Comparison of ENCODE assay signal across 8 mouse cellular contexts in genomic region chr15:102074070-102074731, GRCm38 (mm10). TPM values are rescaled to one million over a fixed set of nuclear protein-coding genes. Genes with fewer than 3 reads are reported as not detected.
DNase-seq lines count a peak whose midpoint lies in the region; ATAC-seq lines count a peak whose summit lies in the region.

No protein-coding gene starts in this region.

- peak overlapping the region; percentile 88 for H3K4me2 ChIP-seq in forebrain, embryonic 15.5 days (replicated peaks)
- peak overlapping the region; percentile 82 for H3K4me2 ChIP-seq in lung, embryonic 16.5 days (ENCODE audit: low read depth, low read length)

- peak; percentile 82 for DNase-seq in MN1 (ENCODE audit: low spot score)
- peak; percentile 61 to 69 for DNase-seq in cerebellum, adult 18-20 months
- DNase-seq in heart, postnatal 4 days: peak; percentile 73
- peak; percentile 72 to 80 for DNase-seq in layer of hippocampus, postnatal 10 days (ENCODE audit: low spot score in 2 of 2)
- DNase-seq in ovary, postnatal 10 days (ENCODE audit: low spot score): peak; percentile 38
- DNase-seq in thymus, postnatal 25 days: peak; percentile 67

- peaks cover 27% of the 10 kb centered on the region for H3K4me1 ChIP-seq in forebrain, embryonic 15.5 days
- peaks cover 18% of the 10 kb centered on the region for H3K4me1 ChIP-seq in lung, embryonic 16.5 days (replicated peaks; ENCODE audit: control insufficient read depth, insufficient read depth, low read length)

- H3K9me3 ChIP-seq in forebrain, embryonic 15.5 days: no peaks in the 10 kb centered on the region
- H3K9me3 ChIP-seq in lung, embryonic 16.5 days (ENCODE audit: control insufficient read depth, low read length): no peaks in the 10 kb centered on the region

- H3K4me3 ChIP-seq in forebrain, embryonic 15.5 days: peak overlapping the region; percentile 89
- H3K4me3 ChIP-seq in lung, embryonic 16.5 days (ENCODE audit: low read length): peak overlapping the region; percentile 100

- peak overlapping the region; percentile 98 for H3K9ac ChIP-seq in forebrain, embryonic 15.5 days (replicated peaks)
- peak overlapping the region; percentile 98 for H3K9ac ChIP-seq in lung, embryonic 16.5 days (ENCODE audit: low read length)

- WGBS in forebrain, embryonic 15.5 days: under 1% methylated on average over 53 of the region's 57 CpGs
- WGBS in lung, embryonic 16.5 days: under 1% methylated on average over 57 of the region's 57 CpGs

- no peaks in the 10 kb centered on the region for H3K36me3 ChIP-seq in forebrain, embryonic 15.5 days
- H3K36me3 ChIP-seq in lung, embryonic 16.5 days (ENCODE audit: control insufficient read depth, insufficient read depth, low read length): no peaks in the 10 kb centered on the region

- ATAC-seq in forebrain, embryonic 15.5 days (replicated peaks): peak; percentile 63
- peak; percentile 42 for ATAC-seq in lung, embryonic 16.5 days (ENCODE audit: low read depth)

- no peaks in the 10 kb centered on the region for H3K27me3 ChIP-seq in forebrain, embryonic 15.5 days
- no peaks in the 10 kb centered on the region for H3K27me3 ChIP-seq in lung, embryonic 16.5 days (ENCODE audit: control insufficient read depth, insufficient read depth, low read depth, low read length)

- H3K27ac ChIP-seq in forebrain, embryonic 15.5 days (replicated peaks): peak overlapping the region; percentile 92
- peak overlapping the region; percentile 97 for H3K27ac ChIP-seq in lung, embryonic 16.5 days (ENCODE audit: low read length)

RNA-seq across cellular contexts. Expression of gene Eif4b, which starts 0.6 kb away (rescaled TPM):
- polyA plus RNA-seq in forebrain, embryonic 15.5 days (2015; fragmentation: Nextera tagmentation; extraction: Ambion mirVana): 98.9 and 99.5 TPM in 2 replicates
- total RNA-seq in heart, postnatal 4 days (2021): 100 to 1,000 TPM; 142 to 145 TPM
- 100 to 1,000 TPM; 178 to 181 TPM for total RNA-seq in layer of hippocampus, postnatal 10 days (2021)
- 122 and 123 TPM in 2 replicates for polyA plus RNA-seq in lung, embryonic 16.5 days (2015; fragmentation: Nextera tagmentation; extraction: Ambion mirVana)

RNA-seq across cellular contexts. Expression of gene Tns2, which starts 26.0 kb away (rescaled TPM):
- 4.9 and 6.9 TPM in 2 replicates for polyA plus RNA-seq in forebrain, embryonic 15.5 days (2015; fragmentation: Nextera tagmentation; extraction: Ambion mirVana)
- 10 to 100 TPM; 65.8 to 70.3 TPM for total RNA-seq in heart, postnatal 4 days (2021)
- 10 to 100 TPM; 13.4 to 16.8 TPM for total RNA-seq in layer of hippocampus, postnatal 10 days (2021)
- polyA plus RNA-seq in lung, embryonic 16.5 days (2015; fragmentation: Nextera tagmentation; extraction: Ambion mirVana): 68.5 and 72.8 TPM in 2 replicates

RNA-seq across cellular contexts. Expression of gene Krt18, which starts 46.2 kb away (rescaled TPM):
- polyA plus RNA-seq in forebrain, embryonic 15.5 days (2015; fragmentation: Nextera tagmentation; extraction: Ambion mirVana): 3.5 and 7.6 TPM in 2 replicates
- total RNA-seq in heart, postnatal 4 days (2021): 10 to 100 TPM; 14.9 to 15.4 TPM
- 1 to 10 TPM in 1 of 2 experiments, under 1 TPM in 1; 0.85 to 1.6 TPM for total RNA-seq in layer of hippocampus, postnatal 10 days (2021)
- polyA plus RNA-seq in lung, embryonic 16.5 days (2015; fragmentation: Nextera tagmentation; extraction: Ambion mirVana): 263 and 293 TPM in 2 replicates

Comparison
In these comparisons a context has a peak if more than half of its experiments do, and no peak if none do; other contexts are left out.
1. Peak in every context shown above with its lines: DNase-seq, ATAC-seq, H3K4me3 ChIP-seq and H3K27ac ChIP-seq.
2. RNA of gene Krt18, which starts 46.2 kb away (total RNA-seq): 14.9 to 15.4 TPM in heart, postnatal 4 days; 0.85 to 1.6 TPM in layer of hippocampus, postnatal 10 days; every median in the first group is over 4 times any median in the second.